Mouse (Mus musculus) brown adipose tissue, adult 24 weeks (tissue): ENCODE measurements at regions not wholly inside any gene's neighbourhood (a gene's known extent, or its start where the extent isn't known, plus 50 kb on each side); places are given as distances from the start of the nearest gene placed in this dataset.

Experiments
- H3K27ac ChIP-seq: fragments of 200-500 bp; replicated peaks from 2 replicates; pipeline ENCODE4 v1.5.1; 2012; ENCODE audit warnings: low read depth, mild to moderate bottlenecking, low read length
- H3K4me1 ChIP-seq: fragments of 200-500 bp; 2 replicates; pipeline ENCODE4 v1.6.1; 2012; ENCODE audit warnings: low read length, mixed read lengths; ENCODE audit not compliant: control insufficient read depth, insufficient read depth, insufficient read length
- H3K4me3 ChIP-seq: fragments of 200-500 bp; 2 replicates; pipeline ENCODE4 v1.5.1; 2012; ENCODE audit warnings: low read depth, mild to moderate bottlenecking, low read length, moderate library complexity; ENCODE audit not compliant: insufficient read depth

DNA sequence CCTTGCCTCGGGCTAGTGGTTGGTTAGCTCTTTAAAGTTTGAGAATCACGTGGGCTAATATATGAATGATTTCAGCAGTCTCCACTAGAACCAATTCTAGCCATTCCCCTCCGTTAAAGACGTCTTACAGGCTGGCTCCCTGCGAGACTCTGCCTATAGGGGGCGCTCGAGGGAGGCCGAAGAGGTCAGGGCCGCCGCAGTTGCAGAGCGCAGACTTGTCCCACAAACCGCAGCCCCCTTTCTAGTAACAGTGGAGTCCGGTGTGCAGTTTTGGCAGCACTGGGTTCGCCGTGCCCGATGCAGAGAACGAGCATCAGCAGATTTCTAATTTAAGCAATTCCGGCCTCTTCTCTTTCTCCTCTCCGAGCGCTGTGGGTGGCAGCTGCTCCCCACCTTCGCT, 52.6 kb upstream of the Cpsf6 start:
- Histone ChIP-seq H3K27ac (no peak overlapping the region), H3K4me1 (no peaks in the 10 kb centered on the region), H3K4me3 (no peak overlapping the region)

DNA sequence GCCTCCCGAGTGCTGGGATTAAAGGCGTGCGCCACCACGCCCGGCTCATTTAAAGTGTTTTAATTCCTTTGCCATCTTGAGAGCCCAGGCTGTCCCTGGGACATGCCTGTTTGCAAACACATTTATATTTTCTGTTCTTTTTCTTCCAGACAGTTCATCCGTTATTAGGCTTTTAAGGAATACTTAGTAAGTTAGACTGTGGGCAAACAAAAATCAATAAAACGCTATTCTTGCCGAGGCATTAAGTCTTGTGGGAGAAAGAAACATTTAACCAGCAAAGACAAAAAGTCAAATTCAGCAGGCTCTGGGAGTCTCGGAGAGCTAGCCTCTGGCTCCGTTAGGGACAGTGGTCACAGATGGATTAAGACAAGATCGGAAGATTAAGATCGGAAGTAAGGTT, 52.0 kb upstream of the Cpsf6 start:
- Histone ChIP-seq H3K27ac (no peak overlapping the region), H3K4me1 (no peaks in the 10 kb centered on the region), H3K4me3 (no peak overlapping the region)

DNA sequence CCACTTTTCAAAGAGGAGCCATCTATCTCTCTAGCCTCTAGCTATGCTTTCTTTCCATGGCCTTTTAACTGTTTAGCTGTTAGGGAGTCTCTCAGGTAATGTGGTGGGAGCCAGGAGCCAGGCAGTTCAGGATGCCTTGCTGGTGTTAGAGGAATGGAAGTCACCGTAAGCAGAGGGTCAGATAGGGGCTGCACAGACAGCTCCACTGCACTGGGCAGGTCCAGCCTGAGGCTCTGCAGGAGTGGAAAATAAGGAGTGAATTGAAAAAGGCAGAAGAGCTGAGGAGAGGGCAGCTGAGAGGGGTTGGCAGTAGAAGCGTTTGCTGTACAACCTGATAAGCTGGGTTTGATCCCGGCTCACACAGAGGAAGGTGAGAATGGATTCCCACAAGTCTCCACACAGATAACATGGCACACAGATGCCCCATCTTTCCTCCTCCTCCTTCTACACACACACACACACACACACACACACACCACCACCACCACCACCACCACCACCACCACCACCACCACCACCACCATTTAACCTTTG, 51.3 kb upstream of the Cpsf6 start:
- H3K4me1 ChIP-seq, result no peaks in the 10 kb centered on the region
- no peak overlapping the region for H3K4me3 ChIP-seq
- H3K27ac ChIP-seq, result no peak overlapping the region

DNA sequence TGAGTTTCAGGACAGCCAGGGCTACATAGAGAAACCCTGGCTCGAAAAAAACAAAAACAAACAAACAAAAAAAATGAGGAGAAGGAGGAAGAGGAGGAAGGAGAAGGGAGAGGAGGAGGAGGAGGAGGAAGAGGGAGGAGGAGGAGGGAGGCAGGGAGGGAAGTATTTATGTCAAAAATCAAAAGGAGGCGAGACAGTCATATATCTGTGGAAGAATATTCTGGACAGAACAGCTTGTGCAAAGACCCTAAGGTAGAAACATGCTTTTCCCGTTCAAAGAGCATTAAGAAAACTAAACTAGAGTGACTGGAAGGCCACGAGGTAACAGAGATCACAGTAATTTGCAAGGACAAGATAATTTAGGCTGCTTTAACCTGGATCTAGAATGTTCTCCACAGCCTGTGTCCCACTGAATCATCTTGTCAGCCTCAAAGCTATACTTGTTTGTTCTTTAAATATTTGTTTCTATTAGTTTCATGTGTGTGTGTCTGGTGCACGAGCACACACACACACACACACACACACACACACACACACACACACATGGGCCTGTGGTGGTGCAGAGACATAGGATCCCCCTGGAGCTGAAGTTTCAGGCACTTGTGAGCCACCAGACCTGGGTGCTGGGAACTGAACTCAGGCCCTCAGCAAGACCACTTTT, 50.5 kb upstream of the Cpsf6 start:
- H3K4me3 ChIP-seq, result no peak overlapping the region
- H3K27ac ChIP-seq, result no peak overlapping the region
- H3K4me1 ChIP-seq, result no peaks in the 10 kb centered on the region

DNA sequence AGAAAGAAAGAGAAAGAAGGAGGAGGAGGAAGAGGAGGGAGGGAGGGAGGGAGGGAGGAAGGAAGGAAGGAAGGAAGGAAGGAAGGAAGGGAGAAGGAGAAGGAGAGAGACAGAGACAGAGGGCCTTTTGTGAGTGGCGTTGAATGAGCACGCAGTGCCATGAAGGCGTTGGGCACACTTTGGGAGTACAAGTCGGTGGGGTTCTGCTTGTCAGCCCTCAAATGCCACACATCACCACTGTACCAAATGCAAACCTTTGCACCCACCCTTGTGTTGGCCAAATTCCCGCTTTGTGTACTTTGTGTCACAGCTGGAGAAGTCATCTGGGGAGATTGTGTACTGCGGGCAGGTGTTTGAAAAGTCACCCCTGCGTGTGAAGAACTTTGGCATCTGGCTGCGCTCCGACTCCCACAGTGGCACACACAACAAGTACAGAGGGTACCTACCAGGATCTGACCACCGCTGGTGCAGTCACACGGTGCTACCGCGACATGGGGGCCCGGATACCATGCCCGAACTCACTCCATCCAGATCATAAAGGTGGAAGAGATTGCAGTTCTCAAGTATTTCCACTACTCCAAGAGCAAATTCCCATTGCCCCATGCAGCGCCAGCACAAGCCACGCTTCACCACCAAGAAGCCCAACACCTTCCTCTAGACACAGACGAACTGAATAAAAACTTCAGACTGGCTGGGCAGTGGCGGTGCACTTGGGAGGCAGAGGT, 49.8 kb upstream of the Cpsf6 start:
- Histone ChIP-seq H3K4me3 (no peak overlapping the region), H3K27ac (no peak overlapping the region), H3K4me1 (no peaks in the 10 kb centered on the region)
